Mouse (Mus musculus) testis, adult 2 months (tissue): ENCODE measurements around the gene F830045P16Rik. TPM values are rescaled to one million over a fixed set of nuclear protein-coding genes. Genes with fewer than 3 reads are reported as not detected.

ENCODE experiments used
- H3K27ac ChIP-seq: fragments of 200-500 bp; 2 replicates; pipeline ENCODE4 v1.5.1; 2012; ENCODE audit warnings: low read depth, low read length; ENCODE audit not compliant: control insufficient read depth, insufficient read depth
- H3K27me3 ChIP-seq: fragments of 200-500 bp; 2 replicates; pipeline ENCODE4 v1.6.1; 2012; ENCODE audit warnings: mild to moderate bottlenecking, low read length, moderate library complexity; ENCODE audit not compliant: control insufficient read depth, insufficient read depth
- H3K36me3 ChIP-seq: fragments of 200-500 bp; 2 replicates; pipeline ENCODE4 v1.6.1; 2012; ENCODE audit warnings: mild to moderate bottlenecking, low read length; ENCODE audit not compliant: control insufficient read depth, insufficient read depth
- H3K4me1 ChIP-seq: fragments of 200-500 bp; 2 replicates; pipeline ENCODE4 v1.6.1; 2012; ENCODE audit warnings: low read length; ENCODE audit not compliant: control insufficient read depth, insufficient read depth
- H3K4me3 ChIP-seq: fragments of 200-500 bp; 2 replicates; pipeline ENCODE4 v1.5.1; 2012; ENCODE audit warnings: low read depth, mild to moderate bottlenecking, low read length, moderate library complexity, mixed read lengths; ENCODE audit not compliant: control insufficient read depth
- CTCF ChIP-seq: fragments of 200-500 bp; IDR thresholded peaks from 2 replicates; pipeline ENCODE4 v1.5.1; 2012; ENCODE audit warnings: low read depth, mild to moderate bottlenecking, inconsistent platforms, low read length, moderate library complexity; ENCODE audit not compliant: control insufficient read depth, insufficient read depth, insufficient replicate concordance
- POLR2A ChIP-seq: fragments of 200-500 bp; IDR thresholded peaks from 2 replicates; pipeline ENCODE4 v1.6.1; 2012; ENCODE audit warnings: low read depth, mild to moderate bottlenecking, inconsistent platforms, low read length, moderate library complexity; ENCODE audit not compliant: control insufficient read depth
- polyA plus RNA-seq: library from polyadenylated mRNA; depleted of rRNA; stranded (reverse); fragments of >200 nt; gene quantifications from 2 replicates; pipeline ENCODE4 v1.2.3, GENCODE M21; 2012

F830045P16Rik gene
- polyA plus RNA-seq, 1 experiment, result not detected

- TF ChIP-seq POLR2A, result no peak
- H3K4me3 ChIP-seq, result no peak overlapping the region
- no peaks in the 10 kb centered on the region; the same call in 1 of the 2 replicates for H3K4me1 ChIP-seq
- no peaks in the 10 kb centered on the region for H3K36me3 ChIP-seq
- H3K27ac ChIP-seq, result no peak overlapping the region
- H3K27me3 ChIP-seq, result no peaks in the 10 kb centered on the region
Measured at GRCm38 (mm10) chr2:129544919-129545318, 8.5 kb upstream of the F830045P16Rik start.

- Histone ChIP-seq H3K27me3 (no peaks in the 10 kb centered on the region), H3K4me3 (no peak overlapping the region), H3K36me3 (no peaks in the 10 kb centered on the region), H3K4me1 (peaks cover 2% of the 10 kb centered on the region), H3K27ac (no peak overlapping the region)
- TF ChIP-seq CTCF, result no peak
Measured at GRCm38 (mm10) chr2:129544448-129544847, 8.0 kb upstream of the F830045P16Rik start.

- H3K4me1 ChIP-seq, result peaks cover 2% of the 10 kb centered on the region
- H3K36me3 ChIP-seq, result no peaks in the 10 kb centered on the region
- peak overlapping the region; percentile 65 for H3K4me3 ChIP-seq
- TF ChIP-seq POLR2A (peak; percentile 34; the same call in 1 of the 2 replicates), CTCF (no peak)
- H3K27ac ChIP-seq, result no peak overlapping the region
- no peaks in the 10 kb centered on the region for H3K27me3 ChIP-seq
Measured at GRCm38 (mm10) chr2:129540036-129540435, 3.6 kb upstream of the F830045P16Rik start.

- peaks cover 2% of the 10 kb centered on the region for H3K4me1 ChIP-seq
- TF ChIP-seq POLR2A, result no peak
- no peak for TF ChIP-seq CTCF
- H3K36me3 ChIP-seq, result no peaks in the 10 kb centered on the region
- H3K27ac ChIP-seq, result no peak overlapping the region
- H3K4me3 ChIP-seq, result peak overlapping the region; percentile 65; the same call in 1 of the 2 replicates
- no peaks in the 10 kb centered on the region for H3K27me3 ChIP-seq
Measured at GRCm38 (mm10) chr2:129539175-129539574, 2.8 kb upstream of the F830045P16Rik start.

- no peak overlapping the region for H3K4me3 ChIP-seq
- H3K27me3 ChIP-seq, result no peaks in the 10 kb centered on the region
- H3K36me3 ChIP-seq, result no peaks in the 10 kb centered on the region
- no peak; the same call in 1 of the 2 replicates for TF ChIP-seq CTCF
- no peak overlapping the region for H3K27ac ChIP-seq
- H3K4me1 ChIP-seq, result peaks cover 2% of the 10 kb centered on the region
Measured at GRCm38 (mm10) chr2:129537926-129538325, 1.5 kb upstream of the F830045P16Rik start.

- Histone ChIP-seq H3K27ac (no peak overlapping the region), H3K27me3 (no peaks in the 10 kb centered on the region), H3K4me3 (no peak overlapping the region), H3K4me1 (peaks cover 2% of the 10 kb centered on the region), H3K36me3 (no peaks in the 10 kb centered on the region)
- no peak for TF ChIP-seq CTCF
- TF ChIP-seq POLR2A, result no peak
Measured at GRCm38 (mm10) chr2:129537360-129537759, 958 bp upstream of the F830045P16Rik start.

GRCm38 (mm10) chr2:129536926-129537325 lies 524 bp upstream of the F830045P16Rik start:
- Histone ChIP-seq H3K4me1 (peaks cover 2% of the 10 kb centered on the region), H3K4me3 (no peak overlapping the region), H3K36me3 (no peaks in the 10 kb centered on the region), H3K27me3 (no peaks in the 10 kb centered on the region), H3K27ac (no peak overlapping the region)
- TF ChIP-seq CTCF (no peak), POLR2A (no peak)

GRCm38 (mm10) chr2:129534886-129535591 lies 1.4 kb downstream of the F830045P16Rik start:
- Histone ChIP-seq H3K4me1 (peaks cover 2% of the 10 kb centered on the region), H3K4me3 (no peak overlapping the region), H3K27me3 (no peaks in the 10 kb centered on the region), H3K27ac (no peak overlapping the region), H3K36me3 (no peaks in the 10 kb centered on the region)
- TF ChIP-seq POLR2A, result no peak
- no peak for TF ChIP-seq CTCF
